Mouse (Mus musculus) lung, adult 2 months (tissue): Measurements from ENCODE around the gene Olfr742.

Experiments
- CTCF ChIP-seq: fragments of 200-500 bp; IDR thresholded peaks from 2 replicates; pipeline ENCODE4 v1.5.1; 2011; ENCODE audit warnings: mild to moderate bottlenecking, low read length, control low read depth; ENCODE audit not compliant: insufficient read depth
- POLR2A ChIP-seq: fragments of 200-500 bp; IDR thresholded peaks from 2 replicates; pipeline ENCODE4 v1.6.1; 2011; ENCODE audit warnings: low read depth, mild to moderate bottlenecking, control low read depth, low read length, borderline replicate concordance; ENCODE audit errors: extremely low read depth

- no peak for TF ChIP-seq CTCF
- no peak for TF ChIP-seq POLR2A
These were observed at the start of gene Olfr742 for GRCm38 (mm10) chr14:50503300-50503699.
